Mouse (Mus musculus): ENCODE data around the gene Popdc2.

DNA sequence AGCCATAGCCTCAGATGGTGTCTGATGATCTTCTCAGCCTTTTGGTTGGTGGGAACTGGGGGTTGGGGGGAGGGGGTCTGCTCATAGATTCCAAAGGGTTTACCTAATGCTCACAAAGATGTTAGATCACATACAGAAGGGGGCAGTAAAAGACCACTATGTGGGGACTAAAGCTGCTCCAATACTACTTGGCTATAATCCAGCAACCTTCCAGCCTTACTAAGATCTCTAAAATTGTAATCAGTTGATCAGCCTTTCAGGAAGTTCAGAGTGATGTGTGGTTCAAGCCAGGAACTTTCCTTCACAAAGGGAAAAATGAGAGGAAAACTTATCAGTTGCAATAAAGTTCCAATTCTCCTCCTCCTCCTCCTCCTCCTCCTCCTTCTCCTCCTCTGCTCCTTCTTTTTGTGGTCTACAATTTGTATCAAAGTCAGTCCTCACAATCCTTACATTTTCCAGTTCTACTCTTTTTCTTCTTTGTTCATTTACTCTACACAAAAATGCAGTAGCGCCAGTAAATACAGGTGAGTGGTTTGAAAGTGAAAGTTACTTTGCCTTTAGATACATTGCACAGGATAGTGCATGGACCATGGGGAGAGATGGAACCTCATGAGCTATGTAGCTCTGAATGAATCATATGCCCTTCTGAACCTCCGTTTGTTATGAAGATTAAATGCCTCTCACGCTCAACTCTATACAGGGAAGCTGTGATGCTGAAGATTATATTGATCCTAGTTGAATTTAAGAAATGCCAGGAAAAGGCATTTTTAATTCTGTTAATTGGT, 16.9 kb upstream of the Popdc2 start:
- TF ChIP-seq CTCF (IDR thresholded peaks at IDR 0.05; ENCODE audit: low read depth, low read length) (no peak), POLR2A (IDR thresholded peaks at IDR 0.05; ENCODE audit: extremely low read depth, insufficient read depth, low read length) (no peak)
